Mouse (Mus musculus): Measurements from ENCODE around the gene Polr2e. TPM values are rescaled to one million over a fixed set of nuclear protein-coding genes. Genes with fewer than 3 reads are reported as not detected.
"Not testable (repeated sequence)": the region's sequence is repeated elsewhere in the genome, so short reads cannot be mapped to it uniquely, and the experiment has no call there.

Polr2e gene
- total RNA-seq, 2 experiments from 2014 or later, result 150 to 157 TPM

DNA sequence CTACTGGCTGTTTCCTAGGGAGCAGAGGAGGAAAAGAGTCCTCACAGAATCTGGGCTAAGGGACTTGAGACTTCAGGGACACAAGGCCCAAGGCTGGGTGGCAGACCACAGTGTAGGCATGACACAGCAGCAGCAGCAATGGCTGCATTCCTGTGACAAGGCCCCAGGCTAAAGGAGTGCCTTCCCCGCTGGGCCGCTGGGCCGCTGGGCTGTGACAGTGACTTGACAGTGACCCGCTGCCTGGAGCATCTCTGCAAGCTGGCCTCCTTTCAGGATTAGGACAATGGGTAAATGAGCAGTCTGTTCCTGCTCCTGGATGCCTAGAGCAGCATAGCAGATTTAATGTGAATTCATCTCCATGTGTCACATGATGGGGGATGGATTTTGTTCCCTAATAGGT, 4.5 kb upstream of the Polr2e start:
- no peak for ATAC-seq (replicated peaks; ENCODE audit: low FRiP score, low TSS enrichment, poor library complexity, severe bottlenecking)

DNA sequence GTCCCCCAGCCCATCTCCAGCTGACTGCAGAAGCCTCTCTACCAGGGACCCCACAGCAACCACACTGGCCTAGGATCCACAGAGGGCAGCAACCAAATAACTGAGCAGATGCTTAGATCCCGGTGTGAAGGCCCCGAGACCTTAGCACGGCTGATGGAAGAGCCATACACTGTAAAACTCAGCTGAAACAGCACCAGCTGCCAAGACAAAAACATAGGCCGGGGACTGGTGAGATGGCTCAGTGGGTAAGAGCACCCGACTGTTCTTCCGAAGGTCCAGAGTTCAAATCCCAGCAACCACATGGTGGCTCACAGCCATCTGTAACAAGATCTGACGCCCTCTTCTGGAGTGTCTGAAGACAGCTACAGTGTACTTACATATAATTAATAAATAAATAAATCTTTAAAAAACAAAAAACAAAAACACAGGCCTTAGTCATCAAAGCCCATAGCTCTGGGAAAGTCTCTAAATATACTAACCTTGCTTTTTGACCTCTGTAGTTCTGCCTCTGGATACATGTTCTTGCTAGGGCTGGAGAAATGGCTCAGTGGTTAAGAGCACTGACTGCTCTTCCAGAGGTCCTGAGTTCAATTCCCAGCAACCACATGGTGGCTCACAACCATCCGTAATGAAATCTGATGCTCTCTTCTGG, 1.9 kb upstream of the Polr2e start:
- not testable (repeated sequence) for ATAC-seq (replicated peaks; ENCODE audit: low FRiP score, low TSS enrichment, poor library complexity, severe bottlenecking)

DNA sequence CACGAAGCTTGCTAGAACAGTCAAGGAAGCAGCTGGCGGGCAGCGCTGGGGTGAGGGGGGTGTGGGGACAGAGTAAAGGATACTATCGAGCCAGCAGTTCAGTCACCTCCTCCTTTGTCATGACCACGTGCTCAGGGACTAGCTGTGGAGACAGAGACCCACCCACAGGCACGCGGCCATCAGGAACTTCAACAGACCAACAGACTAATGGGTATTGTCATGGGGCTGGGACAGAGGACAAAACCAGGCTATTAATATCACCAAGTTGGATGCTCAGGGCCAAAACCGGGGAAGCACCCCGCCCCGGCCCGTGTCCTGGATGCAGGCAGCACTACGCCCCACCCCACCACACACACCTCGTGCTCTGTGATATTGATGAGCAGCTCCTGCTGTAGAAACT, 2.8 kb downstream of the Polr2e start:
- ATAC-seq (replicated peaks; ENCODE audit: low FRiP score, low TSS enrichment, poor library complexity, severe bottlenecking), result no peak

DNA sequence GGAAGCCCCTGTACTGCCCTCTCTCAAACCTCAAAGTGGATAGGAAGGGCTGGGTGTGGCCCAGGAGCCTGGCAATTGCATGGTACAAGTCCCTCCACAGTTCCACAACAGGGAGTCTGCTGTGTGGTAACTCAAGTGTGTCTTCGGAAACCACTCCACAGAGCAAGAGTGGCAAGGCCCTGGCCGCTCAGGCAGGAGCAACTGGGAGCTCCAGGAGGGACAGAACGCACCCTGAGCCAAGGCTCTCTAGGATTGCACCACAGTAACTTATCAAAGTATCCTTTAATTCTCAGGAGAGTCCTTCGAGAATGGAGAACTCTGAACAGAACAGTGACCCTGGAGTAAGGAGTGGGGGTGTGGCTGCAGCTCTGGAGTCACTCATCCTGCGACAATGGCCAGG, 3.9 kb downstream of the Polr2e start:
- no peak for ATAC-seq (replicated peaks; ENCODE audit: low FRiP score, low TSS enrichment, poor library complexity, severe bottlenecking)

DNA sequence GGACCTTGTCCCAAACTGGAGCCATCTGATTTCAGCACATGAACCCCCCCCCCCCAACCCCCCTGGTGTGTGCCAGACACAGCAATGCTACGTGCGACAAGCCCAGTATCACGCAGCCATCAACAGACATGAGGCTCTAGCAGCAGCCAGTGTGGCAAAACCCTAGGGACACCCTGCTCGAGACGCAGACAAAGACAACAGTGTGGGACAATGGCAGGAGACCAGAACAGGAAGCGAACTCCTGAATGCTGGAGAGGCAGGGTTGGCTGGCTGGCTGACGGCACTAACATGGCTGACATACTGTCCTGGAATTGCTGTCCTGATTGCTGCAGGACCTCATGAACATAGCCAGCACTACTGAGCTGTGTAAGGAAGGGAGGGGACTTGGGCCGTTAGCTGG, 4.4 kb downstream of the Polr2e start:
- no peak for ATAC-seq (replicated peaks; ENCODE audit: low FRiP score, low TSS enrichment, poor library complexity, severe bottlenecking)

DNA sequence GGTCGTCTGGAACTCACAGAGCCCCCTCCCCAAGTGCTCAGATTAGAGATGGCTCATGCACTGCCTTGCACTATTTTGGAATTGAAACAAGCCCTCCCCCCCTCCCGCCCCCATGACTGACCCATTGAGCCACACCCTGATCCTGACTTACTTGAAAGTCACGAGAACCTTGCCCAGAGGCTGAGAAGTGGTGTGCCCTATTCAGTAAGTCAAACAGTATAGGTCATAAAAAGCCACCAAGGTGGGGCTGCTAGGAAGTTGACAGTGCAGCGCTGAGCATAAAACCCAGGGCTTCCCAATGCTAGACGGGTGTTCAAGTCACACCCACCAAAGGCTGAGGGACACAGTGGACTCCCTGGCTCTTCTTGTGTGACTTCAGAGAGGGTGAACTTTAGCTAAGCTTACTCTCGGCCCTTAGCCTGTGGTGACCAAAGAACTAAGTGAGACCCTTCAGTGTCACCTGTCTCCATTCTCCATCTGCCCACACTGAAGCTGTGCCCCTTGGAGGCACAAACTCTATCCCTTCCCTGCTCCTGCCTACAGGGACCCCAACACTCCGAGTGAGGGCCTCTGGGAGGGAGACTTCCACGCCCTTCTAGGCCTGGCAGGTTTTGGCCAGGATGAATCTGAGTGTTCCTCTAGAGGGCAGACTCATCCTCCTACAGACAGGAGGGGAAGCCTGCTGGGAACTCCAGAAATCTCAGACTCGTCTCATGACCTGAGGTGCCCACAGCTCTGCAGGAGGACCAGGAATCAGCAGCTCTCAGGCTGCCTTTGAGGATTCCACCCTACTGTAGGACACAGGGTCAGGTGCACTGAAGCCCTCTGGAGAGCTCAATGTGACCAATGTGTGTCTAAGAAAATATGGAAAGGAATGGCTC, 5.8 kb downstream of the Polr2e start:
- peak; percentile 32; the same call in 1 of the 2 replicates for ATAC-seq (replicated peaks; ENCODE audit: low FRiP score, low TSS enrichment, poor library complexity, severe bottlenecking)

DNA sequence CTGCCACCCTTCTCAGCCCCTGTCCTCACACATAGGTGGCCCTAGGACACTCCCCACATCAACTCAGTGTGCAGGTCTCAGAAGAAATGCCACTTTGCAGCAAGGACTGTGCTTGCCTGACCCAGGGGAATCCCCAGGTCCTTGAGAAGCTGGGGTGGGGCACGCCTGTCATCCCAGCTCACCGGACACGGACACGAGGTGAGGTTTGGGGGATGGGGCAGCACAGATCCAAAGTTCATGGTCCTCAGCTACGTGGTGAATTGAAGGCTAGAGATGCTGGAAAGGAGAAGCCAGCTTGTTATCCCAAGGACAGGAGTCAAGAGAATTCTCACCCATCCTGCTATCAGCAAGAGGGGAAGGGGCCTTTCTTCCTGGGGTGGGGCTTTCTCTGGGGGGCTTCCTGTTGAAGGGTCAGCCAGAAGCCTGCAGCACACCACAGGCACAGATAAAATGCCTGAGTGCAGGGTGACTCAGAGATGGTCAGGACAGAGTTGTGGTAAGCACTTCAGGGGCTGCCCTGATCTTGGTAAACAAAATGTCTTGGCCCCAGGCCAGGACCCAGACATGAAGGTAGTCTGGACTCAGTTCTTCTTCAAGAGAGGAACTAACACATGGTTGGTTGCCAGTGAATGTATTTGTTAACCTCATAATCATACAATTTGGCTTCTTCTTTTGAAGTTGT, 6.7 kb downstream of the Polr2e start:
- ATAC-seq (replicated peaks; ENCODE audit: low FRiP score, low TSS enrichment, poor library complexity, severe bottlenecking), result no peak

DNA sequence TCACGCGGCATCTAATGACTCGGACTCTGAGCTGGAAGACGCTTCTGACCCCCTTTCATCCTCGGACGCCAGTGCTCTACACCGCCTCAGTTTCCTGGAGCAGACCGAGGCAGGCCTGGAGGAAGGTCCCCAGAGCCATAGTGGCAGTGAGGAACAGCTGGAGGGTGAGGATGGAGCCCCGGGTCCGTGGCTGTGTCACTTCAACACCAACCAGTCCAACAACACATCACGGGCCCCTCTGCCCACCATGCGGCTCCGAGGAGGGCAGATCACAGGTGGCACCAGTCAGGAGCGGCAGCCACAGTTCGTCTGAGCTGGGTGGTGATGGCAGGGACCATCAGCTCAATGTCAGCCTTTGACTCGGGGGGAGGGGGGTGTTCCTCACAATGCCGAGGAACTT, 8.9 kb downstream of the Polr2e start:
- no peak for ATAC-seq (replicated peaks; ENCODE audit: low FRiP score, low TSS enrichment, poor library complexity, severe bottlenecking)

DNA sequence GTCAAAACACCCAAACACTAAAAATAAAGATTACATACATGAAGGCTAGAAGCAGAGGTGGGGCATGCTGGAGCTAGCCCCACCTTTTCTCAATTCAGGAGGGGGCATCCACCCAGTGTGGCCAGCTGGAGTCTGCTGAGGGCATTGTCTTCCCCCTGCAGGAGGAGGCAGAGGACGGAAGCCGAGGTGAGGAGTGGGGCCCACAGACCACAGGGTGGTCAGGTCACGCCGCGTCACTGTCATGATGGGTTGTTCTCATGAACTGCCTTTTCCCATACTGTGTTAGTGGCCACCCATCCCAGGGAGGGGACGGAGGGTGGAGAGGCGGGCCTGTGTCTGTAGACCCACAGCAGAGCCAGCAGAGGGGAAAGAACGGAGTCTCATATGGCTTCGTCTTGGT, 9.4 kb downstream of the Polr2e start:
- no peak for ATAC-seq (replicated peaks; ENCODE audit: low FRiP score, low TSS enrichment, poor library complexity, severe bottlenecking)

DNA sequence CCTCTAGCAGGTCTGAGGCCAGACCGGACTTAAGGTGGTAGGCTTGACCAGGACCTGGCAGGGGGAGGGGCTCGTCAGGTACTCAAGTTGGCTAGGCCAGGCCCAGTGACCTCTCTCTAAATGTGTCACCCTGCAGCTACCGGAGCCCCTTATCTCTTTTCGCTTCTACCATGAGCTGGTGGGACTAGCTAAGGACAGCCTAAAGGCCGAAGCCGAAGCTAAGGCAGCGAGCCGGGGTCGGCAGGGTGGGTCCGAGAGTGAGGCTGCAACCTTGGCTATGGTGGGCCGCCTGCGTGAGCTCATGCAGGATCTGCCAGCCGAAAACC, 11.1 kb downstream of the Polr2e start:
- ATAC-seq (replicated peaks; ENCODE audit: low FRiP score, low TSS enrichment, poor library complexity, severe bottlenecking), result no peak

DNA sequence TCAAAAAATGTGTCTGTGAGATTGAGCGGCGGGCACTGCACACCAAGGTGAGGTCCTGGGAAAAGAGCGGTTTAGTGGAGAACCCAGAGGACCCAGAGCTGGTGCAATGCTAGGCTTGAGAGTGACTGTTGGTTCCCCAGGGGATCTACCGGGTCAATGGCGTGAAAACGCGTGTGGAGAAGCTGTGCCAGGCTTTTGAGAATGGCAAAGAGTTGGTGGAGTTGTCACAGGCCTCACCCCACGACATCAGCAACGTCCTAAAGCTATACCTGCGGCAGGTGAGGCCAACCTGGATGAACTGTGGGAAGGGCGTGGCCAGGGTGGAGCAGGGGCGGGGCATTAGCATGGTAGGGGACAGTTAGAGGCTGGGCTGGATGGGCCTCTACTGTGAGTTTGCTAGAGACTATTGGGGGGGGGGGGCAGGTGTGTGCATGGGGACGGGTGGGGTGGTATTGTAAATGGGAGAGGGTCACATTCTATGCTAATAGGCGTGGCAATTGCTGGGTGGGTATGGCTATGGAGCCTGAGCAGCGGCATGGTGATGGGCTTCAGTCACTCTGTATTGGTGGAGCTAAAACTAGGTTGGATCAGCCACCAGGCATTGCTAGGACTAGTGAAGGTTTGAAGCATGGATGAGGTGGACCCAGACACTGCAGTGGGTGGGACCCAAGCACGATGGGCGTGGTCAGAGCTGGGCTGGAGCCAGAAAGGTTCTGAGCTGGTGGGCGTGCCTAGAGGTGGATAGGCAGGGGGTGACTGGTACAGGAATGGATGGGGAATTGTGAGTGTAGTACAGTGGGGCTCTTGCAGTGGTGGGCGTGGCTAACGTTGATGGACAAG, 11.7 kb downstream of the Polr2e start:
- ATAC-seq (replicated peaks; ENCODE audit: low FRiP score, low TSS enrichment, poor library complexity, severe bottlenecking), result no peak; the same call in 1 of the 2 replicates

DNA sequence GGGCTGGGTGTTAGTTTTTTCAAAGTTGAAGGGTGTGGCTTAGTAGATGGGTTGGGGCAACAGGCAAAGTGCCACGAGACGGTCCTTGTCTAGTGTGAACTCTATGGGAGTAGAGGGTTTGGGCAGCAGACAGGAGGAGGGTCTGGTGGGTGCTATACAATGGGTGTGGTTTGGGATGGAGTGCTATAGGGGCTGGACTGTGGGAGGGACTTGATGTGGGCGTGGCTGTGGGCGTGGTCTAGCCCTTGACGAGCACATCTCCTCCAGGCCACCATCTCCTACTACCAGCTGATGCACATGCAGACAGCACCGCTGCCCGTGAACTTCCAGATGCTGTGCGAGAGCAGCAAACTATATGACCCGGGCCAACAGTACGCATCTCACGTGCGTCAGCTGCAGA, 13.7 kb downstream of the Polr2e start:
- peak; percentile 57 for ATAC-seq (replicated peaks; ENCODE audit: low FRiP score, low TSS enrichment, poor library complexity, severe bottlenecking)

DNA sequence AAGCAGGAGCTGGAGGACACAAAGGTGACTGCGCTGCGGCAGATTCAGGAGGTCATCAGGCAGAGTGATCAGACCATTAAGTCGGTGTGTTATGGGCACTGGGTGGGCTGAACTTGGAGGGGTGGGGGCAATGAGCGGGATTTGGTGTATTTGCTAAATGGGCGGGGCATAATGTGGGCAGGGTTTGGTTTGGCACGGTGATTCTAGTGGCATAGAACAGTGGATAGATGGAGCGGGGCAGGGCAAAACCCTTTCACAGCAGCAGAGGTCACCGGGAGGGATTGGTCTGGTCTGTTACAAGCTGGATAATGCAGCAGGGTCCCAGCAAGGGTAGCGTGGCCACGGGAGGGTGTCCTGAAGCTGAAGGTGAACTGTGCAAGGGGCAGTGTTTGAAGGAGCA, 14.1 kb downstream of the Polr2e start:
- ATAC-seq (replicated peaks; ENCODE audit: low FRiP score, low TSS enrichment, poor library complexity, severe bottlenecking), result no peak

DNA sequence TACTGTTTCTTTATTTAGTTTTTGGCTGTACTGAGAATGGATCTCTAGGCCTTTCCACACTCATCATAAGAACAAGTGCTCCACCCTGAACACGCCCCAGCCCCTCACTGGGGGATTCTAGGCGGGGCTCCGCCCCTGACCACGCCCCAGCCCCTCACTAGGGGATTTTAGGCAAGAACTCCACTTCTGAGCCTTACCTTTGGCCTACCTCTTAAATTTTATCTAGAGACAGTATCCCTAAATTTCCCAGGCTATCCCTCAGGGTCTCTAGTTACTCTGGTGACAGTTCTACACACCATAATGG, 14.6 kb downstream of the Polr2e start:
- ATAC-seq (replicated peaks; ENCODE audit: low FRiP score, low TSS enrichment, poor library complexity, severe bottlenecking), result no peak

DNA sequence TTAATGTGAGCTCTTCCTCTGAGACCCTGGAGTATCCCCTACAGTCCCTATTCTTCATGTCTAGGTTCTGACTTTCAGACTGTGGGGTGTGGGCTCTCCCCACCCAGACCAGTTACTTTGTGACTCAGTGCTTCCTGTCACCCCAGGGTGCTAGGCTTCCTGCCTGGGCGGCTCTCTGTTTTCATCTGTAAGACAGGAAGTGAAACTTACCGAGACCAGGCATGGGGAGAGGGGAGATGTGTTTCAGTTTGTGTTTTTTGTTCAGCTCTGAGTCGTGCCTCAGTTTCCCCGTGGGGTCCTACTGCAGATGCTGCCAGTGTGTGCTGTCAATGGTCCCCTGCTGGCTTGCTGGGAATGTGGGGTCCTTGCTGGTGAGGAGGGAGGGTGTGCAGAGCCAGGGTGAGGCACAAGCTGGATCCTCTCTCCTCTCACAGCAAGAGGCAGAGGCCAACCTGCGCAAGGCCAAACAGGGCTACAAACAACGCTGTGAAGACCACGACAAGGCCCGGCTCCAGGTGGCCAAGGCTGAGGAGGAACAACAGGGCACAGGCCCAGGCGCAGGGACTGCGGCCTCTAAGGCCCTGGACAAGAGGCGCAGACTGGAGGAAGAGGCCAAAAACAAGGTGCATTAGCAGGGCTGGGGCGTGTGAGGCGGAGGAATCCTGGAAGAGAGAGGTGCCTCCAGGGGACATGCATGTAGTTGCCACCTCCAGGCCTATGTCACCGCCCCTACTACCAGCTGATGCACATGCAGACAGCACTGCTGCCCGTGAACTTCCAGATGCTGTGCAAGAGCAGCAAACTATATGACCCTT, 15.2 kb downstream of the Polr2e start:
- no peak for ATAC-seq (replicated peaks; ENCODE audit: low FRiP score, low TSS enrichment, poor library complexity, severe bottlenecking)

DNA sequence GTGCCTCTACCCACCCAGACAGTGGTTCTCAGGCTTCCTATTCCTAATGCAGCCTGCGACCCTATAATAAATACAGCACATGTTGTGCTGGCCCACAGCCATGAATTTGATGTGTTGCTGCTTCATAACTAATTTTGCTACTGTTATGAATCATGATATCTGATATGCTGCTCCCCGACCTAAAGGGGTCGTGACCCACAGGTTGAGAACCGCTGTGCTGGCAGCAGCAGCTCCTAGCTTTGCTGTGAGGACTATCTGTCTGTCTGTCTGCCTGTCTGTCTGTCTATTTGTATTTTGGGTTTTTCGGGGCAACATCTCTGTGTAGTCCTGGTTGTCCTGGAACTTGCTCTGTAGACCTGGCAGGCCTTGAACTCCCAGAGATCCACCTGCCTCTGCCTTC, 15.8 kb downstream of the Polr2e start:
- no peak for ATAC-seq (replicated peaks; ENCODE audit: low FRiP score, low TSS enrichment, poor library complexity, severe bottlenecking)

DNA sequence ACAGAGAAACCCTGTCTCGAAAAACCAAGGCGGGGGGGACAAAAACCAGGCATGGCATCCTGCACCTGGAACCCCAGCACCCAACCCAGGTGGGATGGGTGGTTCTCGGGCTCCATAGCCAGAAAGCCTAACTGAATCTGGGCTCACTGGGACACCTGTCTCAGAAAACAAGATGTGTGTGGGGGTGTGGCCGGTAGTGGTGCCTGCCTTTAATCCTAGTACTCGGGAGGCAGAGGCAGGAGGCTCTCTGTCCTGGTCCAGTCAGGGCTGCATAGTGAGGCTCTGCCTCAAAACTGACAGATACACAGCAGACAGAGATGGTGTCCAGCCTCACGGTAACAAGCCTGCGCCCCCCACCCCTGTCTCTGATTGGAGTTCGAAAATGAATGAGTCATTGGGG, 16.8 kb downstream of the Polr2e start:
- ATAC-seq (replicated peaks; ENCODE audit: low FRiP score, low TSS enrichment, poor library complexity, severe bottlenecking), result no peak

DNA sequence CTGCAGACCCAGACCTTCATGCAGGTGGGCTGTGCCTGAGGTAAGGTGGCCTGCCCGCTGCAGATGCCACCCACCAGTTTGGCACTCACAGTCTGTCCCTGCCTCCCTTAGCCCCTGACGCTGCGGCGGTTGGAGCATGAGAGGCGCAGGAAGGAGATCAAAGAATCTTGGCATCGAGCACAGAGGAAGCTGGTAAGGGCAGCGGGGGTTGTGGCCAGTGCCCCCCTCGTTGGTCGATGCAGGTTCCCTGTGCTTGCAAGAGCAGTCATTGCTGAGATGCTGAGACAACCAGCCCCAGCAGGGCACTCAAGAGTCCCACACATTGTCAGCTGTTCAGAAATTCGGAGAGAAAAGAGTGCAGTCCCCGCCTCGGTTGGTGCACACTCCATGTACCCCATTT, 17.4 kb downstream of the Polr2e start:
- ATAC-seq (replicated peaks; ENCODE audit: low FRiP score, low TSS enrichment, poor library complexity, severe bottlenecking), result no peak

DNA sequence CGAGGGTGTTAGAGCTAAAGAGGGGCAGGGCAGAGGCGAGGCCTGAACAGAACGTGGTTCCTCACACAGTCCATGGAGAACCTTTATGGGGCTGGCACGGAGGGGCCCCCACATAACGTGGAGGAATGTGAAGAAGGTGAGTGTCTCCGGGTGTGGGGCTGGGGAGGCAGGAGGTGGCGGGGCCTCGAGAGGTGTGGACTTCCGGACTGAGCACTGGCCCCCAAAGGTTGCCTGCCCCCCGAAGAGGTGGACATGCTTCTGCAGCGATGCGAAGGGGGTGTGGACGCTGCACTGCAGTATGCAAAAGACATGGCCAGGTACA, 18.3 kb downstream of the Polr2e start:
- no peak for ATAC-seq (replicated peaks; ENCODE audit: low FRiP score, low TSS enrichment, poor library complexity, severe bottlenecking)
